Mouse (Mus musculus): ENCODE measurements at regions not wholly inside any gene's neighbourhood (a gene's known extent, or its start where the extent isn't known, plus 50 kb on each side); places are given as distances from the start of the nearest gene placed in this dataset.

DNA sequence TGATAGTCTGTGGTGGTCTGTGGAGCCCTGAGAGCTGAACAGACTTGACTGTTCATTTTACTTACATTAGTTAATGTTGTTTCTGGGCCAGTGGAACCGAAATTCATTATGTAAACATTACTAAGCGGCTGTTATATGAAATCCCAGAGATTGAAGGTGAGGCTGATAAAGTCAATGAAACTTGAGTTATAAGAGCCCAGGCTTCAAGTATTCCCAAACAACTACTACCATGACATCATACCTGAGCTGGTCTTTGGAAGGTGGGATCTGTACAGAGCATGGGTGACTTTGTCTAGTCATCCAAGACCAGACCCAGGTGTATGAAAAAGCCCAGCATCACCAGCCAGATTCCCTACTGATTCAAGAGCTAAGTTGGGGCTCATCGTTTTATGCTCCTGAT is 326.5 kb downstream of the Etnk1 start:
- WGBS = 76% methylated on average over 3 of the region's 3 CpGs
- peaks cover 9% of the 10 kb centered on the region for H3K9me3 ChIP-seq
- H3K36me3 ChIP-seq = no peaks in the 10 kb centered on the region
- no peak overlapping the region for H3K4me3 ChIP-seq
- ATAC-seq (ENCODE audit: extremely low read depth, insufficient number of reproducible peaks, low FRiP score, low TSS enrichment) = no peak
- peaks cover 5% of the 10 kb centered on the region; the same call in 1 of the 2 replicates for H3K4me1 ChIP-seq
- no peak overlapping the region for H3K27ac ChIP-seq (replicated peaks)
- no peaks in the 10 kb centered on the region for H3K27me3 ChIP-seq (replicated peaks)
- no peak overlapping the region for H3K9ac ChIP-seq
- H3K4me2 ChIP-seq = no peak overlapping the region

DNA sequence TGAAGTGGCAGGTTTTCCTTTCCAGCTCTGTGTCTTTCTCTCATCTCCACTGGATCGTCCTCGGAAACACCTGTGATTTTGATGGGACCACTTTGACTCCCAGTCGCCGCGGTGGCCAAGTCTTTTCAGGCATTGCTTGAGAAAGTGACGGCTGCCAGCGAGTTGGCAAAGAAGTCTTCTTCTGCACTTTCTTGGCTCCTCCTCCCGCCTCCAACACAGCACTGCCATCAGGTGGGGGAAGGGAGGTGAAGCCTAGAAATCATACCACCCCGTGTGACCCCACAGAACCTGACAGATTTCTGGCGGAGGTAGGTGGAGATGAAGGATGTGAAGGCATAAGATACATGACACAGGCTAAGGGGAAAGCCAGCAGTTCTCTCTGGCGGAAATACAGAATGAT is 327.3 kb downstream of the Etnk1 start:
- Histone ChIP-seq H3K27ac (replicated peaks) (no peak overlapping the region), H3K4me2 (no peak overlapping the region), H3K4me3 (no peak overlapping the region), H3K4me1 (peaks cover 9% of the 10 kb centered on the region), H3K9me3 (peaks cover 9% of the 10 kb centered on the region), H3K36me3 (no peaks in the 10 kb centered on the region), H3K27me3 (replicated peaks) (no peaks in the 10 kb centered on the region), H3K9ac (no peak overlapping the region)
- no peak for ATAC-seq (ENCODE audit: extremely low read depth, insufficient number of reproducible peaks, low FRiP score, low TSS enrichment)
- WGBS = 72% methylated on average over 11 of the region's 11 CpGs

DNA sequence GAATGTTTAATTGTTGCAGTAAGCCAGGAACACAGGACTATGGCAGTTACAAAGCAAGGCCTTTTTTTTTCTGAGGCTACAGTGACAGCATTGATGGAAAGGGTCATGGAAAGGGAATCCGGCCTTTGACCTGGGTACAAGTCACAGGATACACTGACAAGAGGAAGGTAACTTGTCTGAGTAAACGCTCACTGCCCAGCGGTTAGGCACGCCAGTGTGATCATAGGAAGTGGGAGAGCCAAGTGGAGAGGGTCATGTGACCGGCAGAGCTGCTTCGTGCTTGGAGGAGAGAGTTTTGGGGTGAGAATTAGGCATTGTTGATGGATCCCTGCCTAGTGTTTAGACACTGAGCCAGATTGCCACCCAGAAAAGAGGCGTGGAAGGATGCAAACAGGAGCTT is 327.9 kb downstream of the Etnk1 start:
- no peak overlapping the region for H3K27ac ChIP-seq (replicated peaks)
- no peaks in the 10 kb centered on the region for H3K36me3 ChIP-seq
- WGBS = 59% methylated on average over 7 of the region's 7 CpGs
- H3K27me3 ChIP-seq (replicated peaks) = no peaks in the 10 kb centered on the region
- peaks cover 9% of the 10 kb centered on the region for H3K4me1 ChIP-seq
- H3K9ac ChIP-seq = no peak overlapping the region
- no peak overlapping the region for H3K4me2 ChIP-seq
- no peak overlapping the region for H3K4me3 ChIP-seq
- peaks cover 9% of the 10 kb centered on the region for H3K9me3 ChIP-seq
- ATAC-seq (ENCODE audit: extremely low read depth, insufficient number of reproducible peaks, low FRiP score, low TSS enrichment) = no peak

DNA sequence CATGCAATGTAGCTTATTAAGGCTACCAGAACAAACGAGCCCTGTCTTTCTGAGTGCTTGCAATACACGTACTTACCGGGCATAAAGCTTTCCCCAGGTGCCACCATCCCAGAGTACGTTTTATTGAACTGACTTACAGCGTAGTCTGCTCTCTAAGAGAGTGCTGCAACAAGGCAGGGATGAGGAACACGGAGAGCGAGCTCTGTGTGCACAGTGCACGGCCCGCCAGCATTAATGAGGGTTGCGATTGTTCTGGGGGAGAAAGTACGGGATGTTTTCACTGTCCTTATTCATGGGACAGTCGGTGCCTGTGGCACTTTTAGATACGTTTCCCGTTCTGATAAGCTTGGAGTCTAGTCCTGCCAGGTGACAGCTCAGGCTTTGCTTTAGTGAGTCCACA is 331.7 kb downstream of the Etnk1 start:
- 68% methylated on average over 14 of the region's 14 CpGs for WGBS
- Histone ChIP-seq H3K36me3 (no peaks in the 10 kb centered on the region), H3K27me3 (replicated peaks) (no peaks in the 10 kb centered on the region), H3K27ac (replicated peaks) (no peak overlapping the region), H3K4me3 (no peak overlapping the region), H3K4me1 (peaks cover 15% of the 10 kb centered on the region), H3K9ac (no peak overlapping the region), H3K9me3 (no peaks in the 10 kb centered on the region), H3K4me2 (peak overlapping the region; percentile 35)
- ATAC-seq (ENCODE audit: extremely low read depth, insufficient number of reproducible peaks, low FRiP score, low TSS enrichment) = no peak

DNA sequence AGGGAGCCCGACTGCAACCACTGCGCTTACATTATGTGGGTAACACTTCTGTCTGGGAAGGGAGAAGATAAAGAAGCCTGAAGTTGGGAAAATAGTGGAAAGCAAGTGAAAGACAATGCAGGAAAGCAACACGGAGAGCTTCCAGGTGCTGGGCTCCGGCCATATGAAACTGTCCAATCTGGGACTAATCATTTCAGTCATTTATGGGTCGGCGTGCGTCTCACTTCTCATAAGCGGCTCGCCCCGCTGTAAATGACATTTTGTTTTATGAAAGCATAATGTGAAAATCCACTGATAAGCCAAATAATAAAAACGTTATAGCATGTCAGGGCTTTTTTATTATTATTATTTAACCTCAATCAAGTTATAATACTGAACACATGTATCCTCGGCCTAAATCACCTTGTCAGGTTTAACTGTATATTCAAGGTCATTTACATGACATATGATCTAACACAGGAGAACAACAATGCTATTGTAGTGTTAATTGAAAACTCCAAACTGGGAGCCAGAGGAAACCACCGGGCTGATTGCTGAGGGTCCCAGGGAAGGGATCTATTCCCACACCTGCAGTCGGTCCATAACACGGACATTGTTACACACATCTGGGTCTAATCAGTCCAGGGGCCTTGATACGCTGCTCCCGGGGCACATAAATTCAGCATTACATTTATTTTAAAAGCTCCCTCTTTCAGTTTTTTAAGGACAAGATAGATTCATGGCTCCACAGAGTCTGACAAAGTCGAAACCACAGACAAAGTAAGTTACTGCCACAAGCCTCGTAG is 332.4 kb downstream of the Etnk1 start:
- 83% methylated on average over 19 of the region's 19 CpGs for WGBS
- H3K4me3 ChIP-seq = no peak overlapping the region
- H3K4me2 ChIP-seq = peak overlapping the region; percentile 35
- H3K9me3 ChIP-seq = no peaks in the 10 kb centered on the region
- H3K36me3 ChIP-seq = no peaks in the 10 kb centered on the region
- no peak overlapping the region for H3K27ac ChIP-seq (replicated peaks)
- no peaks in the 10 kb centered on the region for H3K27me3 ChIP-seq (replicated peaks)
- H3K9ac ChIP-seq = no peak overlapping the region
- no peak for ATAC-seq (ENCODE audit: extremely low read depth, insufficient number of reproducible peaks, low FRiP score, low TSS enrichment)
- H3K4me1 ChIP-seq = peaks cover 15% of the 10 kb centered on the region

DNA sequence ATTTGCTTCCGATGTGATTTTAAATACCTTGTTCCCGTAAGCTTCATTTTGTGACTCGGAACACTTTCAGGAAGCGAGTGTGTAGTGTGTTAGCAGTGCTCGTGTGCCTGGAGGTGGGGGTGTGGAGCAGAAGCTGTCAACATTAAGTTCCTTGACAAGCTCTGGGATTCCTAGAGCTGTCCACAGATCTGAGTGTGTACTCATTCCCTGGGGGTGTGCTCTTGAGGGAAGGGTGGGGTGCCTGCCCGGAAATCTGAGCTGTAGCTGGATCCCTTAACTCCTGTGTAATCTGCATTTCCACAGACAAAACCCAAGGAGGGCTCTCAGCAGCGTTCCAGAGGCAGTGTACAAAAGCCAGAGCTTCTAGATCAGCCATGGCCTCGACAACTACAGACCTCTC is 335.8 kb downstream of the Etnk1 start:
- 35% methylated on average over 8 of the region's 8 CpGs for WGBS
- ATAC-seq (ENCODE audit: extremely low read depth, insufficient number of reproducible peaks, low FRiP score, low TSS enrichment) = no peak

DNA sequence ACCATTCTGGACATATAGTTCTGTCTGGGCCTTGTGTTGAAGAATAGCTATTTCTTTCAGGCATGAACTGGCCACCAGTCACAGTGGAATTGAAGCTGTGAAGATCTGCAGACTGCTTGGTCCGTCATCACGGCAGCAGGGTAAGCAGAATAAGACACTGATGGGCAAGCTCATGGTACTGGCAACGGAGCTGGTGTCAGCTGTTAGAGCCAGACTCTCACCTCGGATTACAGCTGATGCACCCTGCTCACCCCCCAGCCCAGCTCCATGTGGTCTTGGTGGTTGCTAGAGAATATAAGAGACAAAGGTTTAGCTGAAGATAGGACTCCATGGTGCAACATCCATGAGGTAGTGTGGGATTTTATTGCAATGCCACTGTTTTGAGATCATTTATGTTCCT is 336.9 kb downstream of the Etnk1 start:
- no peak overlapping the region for H3K4me3 ChIP-seq
- H3K27me3 ChIP-seq (replicated peaks) = no peaks in the 10 kb centered on the region
- no peaks in the 10 kb centered on the region for H3K36me3 ChIP-seq
- 82% methylated on average over 4 of the region's 4 CpGs for WGBS
- no peak overlapping the region for H3K9ac ChIP-seq
- ATAC-seq (ENCODE audit: extremely low read depth, insufficient number of reproducible peaks, low FRiP score, low TSS enrichment) = no peak
- no peak overlapping the region for H3K4me2 ChIP-seq
- no peak overlapping the region for H3K27ac ChIP-seq (replicated peaks)
- peaks cover 14% of the 10 kb centered on the region for H3K4me1 ChIP-seq
- H3K9me3 ChIP-seq = no peaks in the 10 kb centered on the region

More for the DNA sequence above, 335.8 kb downstream of the Etnk1 start:
- Histone ChIP-seq H3K9ac (no peak overlapping the region), H3K4me2 (no peak overlapping the region), H3K36me3 (no peaks in the 10 kb centered on the region), H3K27me3 (replicated peaks) (no peaks in the 10 kb centered on the region), H3K4me3 (no peak overlapping the region), H3K4me1 (peaks cover 15% of the 10 kb centered on the region), H3K27ac (replicated peaks) (no peak overlapping the region), H3K9me3 (no peaks in the 10 kb centered on the region)

DNA sequence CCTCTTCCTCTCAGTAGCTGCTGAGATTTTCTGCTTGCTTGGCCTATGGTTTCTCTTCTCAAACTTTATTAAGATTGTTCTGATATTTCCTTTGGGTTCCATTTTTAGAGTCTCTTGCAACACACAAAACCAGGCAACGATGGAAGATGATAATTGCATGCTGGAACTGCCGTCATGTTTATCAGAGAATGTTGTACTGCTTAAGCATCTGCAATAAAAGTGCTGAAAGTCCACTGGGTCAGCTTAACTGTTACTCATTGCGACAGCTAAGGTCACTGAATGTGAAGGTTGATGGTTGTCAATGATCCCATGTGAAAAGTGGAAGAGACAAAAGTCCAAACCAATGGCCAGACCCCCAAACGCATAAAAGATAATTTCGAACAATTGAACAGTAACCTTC is 346.4 kb downstream of the Etnk1 start:
- Histone ChIP-seq H3K4me3 (no peak overlapping the region), H3K27ac (replicated peaks) (no peak overlapping the region), H3K27me3 (replicated peaks) (no peaks in the 10 kb centered on the region), H3K9ac (no peak overlapping the region), H3K36me3 (no peaks in the 10 kb centered on the region), H3K4me1 (0 out of 2 replicates have a peak, but pooled peaks cover 5% of the 10 kb centered on the region), H3K4me2 (no peak overlapping the region), H3K9me3 (0 out of 2 replicates have a peak, but pooled peaks cover 6% of the 10 kb centered on the region)
- no peak for ATAC-seq (ENCODE audit: extremely low read depth, insufficient number of reproducible peaks, low FRiP score, low TSS enrichment)
- 66% methylated on average over 5 of the region's 5 CpGs for WGBS

DNA sequence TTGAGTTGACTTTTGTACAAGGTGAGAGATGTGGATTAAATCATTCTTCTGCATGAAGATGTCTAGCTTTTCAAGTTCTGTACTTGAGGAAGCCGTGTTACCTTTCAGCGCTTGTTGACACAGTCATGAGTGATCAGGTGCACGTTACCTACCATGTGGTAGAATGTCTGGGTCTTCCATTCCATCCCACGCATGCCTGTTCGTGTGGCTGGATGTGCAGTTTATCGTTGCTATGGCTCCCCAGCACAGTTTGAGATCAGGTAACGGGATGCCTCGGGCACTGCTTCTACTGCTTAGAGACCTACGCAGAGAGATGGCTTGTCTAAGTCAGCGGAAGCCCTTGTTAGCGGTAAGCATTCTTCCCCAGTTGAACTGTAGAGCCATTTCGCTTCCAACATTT is 348.1 kb downstream of the Etnk1 start:
- no peak overlapping the region for H3K9ac ChIP-seq
- no peak overlapping the region for H3K27ac ChIP-seq (replicated peaks)
- H3K4me2 ChIP-seq = no peak overlapping the region
- H3K36me3 ChIP-seq = no peaks in the 10 kb centered on the region
- H3K27me3 ChIP-seq (replicated peaks) = no peaks in the 10 kb centered on the region
- 0 out of 2 replicates have a peak, but pooled peaks cover 6% of the 10 kb centered on the region for H3K9me3 ChIP-seq
- ATAC-seq (ENCODE audit: extremely low read depth, insufficient number of reproducible peaks, low FRiP score, low TSS enrichment) = no peak
- 0 out of 2 replicates have a peak, but pooled peaks cover 5% of the 10 kb centered on the region for H3K4me1 ChIP-seq
- 83% methylated on average over 12 of the region's 12 CpGs for WGBS
- no peak overlapping the region for H3K4me3 ChIP-seq

DNA sequence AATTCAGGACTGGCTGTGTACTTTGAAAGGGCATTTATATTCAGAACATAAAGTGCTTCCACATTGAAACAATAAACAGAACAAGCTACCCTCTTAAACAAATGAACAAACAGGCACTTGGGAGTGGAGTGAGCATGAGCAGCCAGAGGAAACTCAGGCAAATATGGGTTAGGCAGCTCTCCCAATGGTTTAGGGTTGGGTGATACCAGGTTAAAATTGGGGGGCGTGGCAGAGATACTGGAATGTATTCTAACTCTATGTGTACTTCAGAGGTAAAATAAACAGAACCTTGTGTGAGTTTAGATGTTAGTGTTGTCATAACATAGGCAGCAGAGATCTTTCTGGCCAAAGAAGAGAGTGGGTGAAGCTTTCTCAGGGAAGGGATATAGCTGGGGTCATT is 349.7 kb downstream of the Etnk1 start:
- ATAC-seq (ENCODE audit: extremely low read depth, insufficient number of reproducible peaks, low FRiP score, low TSS enrichment) = no peak

DNA sequence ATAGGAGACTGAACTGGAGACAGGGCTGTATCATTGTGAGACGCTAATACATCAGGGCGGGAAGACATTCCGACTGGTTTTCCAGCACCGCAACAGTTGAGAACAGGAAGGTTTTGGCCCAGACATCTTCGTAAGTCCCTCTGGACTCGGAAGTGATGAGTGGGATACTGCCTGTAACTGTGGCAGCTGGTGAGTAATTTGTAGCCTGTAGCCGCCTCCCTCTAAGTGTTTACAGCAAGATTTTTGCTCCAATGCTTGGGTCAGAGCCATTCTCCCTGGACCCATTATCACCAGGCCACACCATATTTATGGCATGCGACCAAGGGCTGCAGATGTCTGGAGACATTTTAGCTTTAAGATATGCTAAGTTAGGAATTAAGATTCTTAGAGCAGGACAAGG is 351.5 kb downstream of the Etnk1 start:
- ATAC-seq (ENCODE audit: extremely low read depth, insufficient number of reproducible peaks, low FRiP score, low TSS enrichment) = no peak
- no peak overlapping the region for H3K9ac ChIP-seq
- no peaks in the 10 kb centered on the region for H3K27me3 ChIP-seq (replicated peaks)
- no peaks in the 10 kb centered on the region for H3K9me3 ChIP-seq
- no peak overlapping the region for H3K27ac ChIP-seq (replicated peaks)
- no peak overlapping the region for H3K4me3 ChIP-seq
- no peaks in the 10 kb centered on the region for H3K36me3 ChIP-seq
- 76% methylated on average over 8 of the region's 8 CpGs for WGBS
- no peak overlapping the region for H3K4me2 ChIP-seq
- H3K4me1 ChIP-seq = 0 out of 2 replicates have a peak, but pooled peaks cover 5% of the 10 kb centered on the region

More for the DNA sequence above, 349.7 kb downstream of the Etnk1 start:
- no peaks in the 10 kb centered on the region for H3K27me3 ChIP-seq (replicated peaks)
- 82% methylated on average over 1 of the region's 1 CpGs for WGBS
- H3K36me3 ChIP-seq = no peaks in the 10 kb centered on the region
- 0 out of 2 replicates have a peak, but pooled peaks cover 5% of the 10 kb centered on the region for H3K4me1 ChIP-seq
- H3K4me3 ChIP-seq = no peak overlapping the region
- no peak overlapping the region for H3K9ac ChIP-seq
- no peak overlapping the region for H3K27ac ChIP-seq (replicated peaks)
- no peak overlapping the region for H3K4me2 ChIP-seq
- H3K9me3 ChIP-seq = 0 out of 2 replicates have a peak, but pooled peaks cover 6% of the 10 kb centered on the region

DNA sequence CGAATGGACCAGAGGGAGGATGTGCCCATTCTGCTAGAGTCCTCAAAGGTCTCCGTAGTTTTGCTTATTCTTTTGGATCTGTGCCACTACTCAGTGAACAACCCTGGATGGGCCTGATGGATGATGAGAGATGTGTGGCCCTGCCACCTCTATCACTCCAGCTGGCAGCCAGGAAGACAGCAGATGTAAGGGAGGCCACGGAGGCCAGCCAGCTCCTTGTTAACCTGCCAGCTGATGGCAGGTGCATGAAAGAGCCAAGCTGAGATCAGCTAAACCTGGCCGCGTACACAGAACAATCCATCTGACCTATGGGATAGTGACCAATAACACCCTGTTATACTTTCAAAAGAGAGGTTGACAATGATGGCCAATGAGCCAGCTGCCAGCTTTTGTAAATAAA is 352.6 kb downstream of the Etnk1 start:
- no peak for ATAC-seq (ENCODE audit: extremely low read depth, insufficient number of reproducible peaks, low FRiP score, low TSS enrichment)
- H3K4me1 ChIP-seq = 0 out of 2 replicates have a peak, but pooled peaks cover 5% of the 10 kb centered on the region
- no peaks in the 10 kb centered on the region for H3K36me3 ChIP-seq
- WGBS = 72% methylated on average over 5 of the region's 5 CpGs
- no peaks in the 10 kb centered on the region for H3K27me3 ChIP-seq (replicated peaks)
- no peaks in the 10 kb centered on the region for H3K9me3 ChIP-seq
- H3K4me3 ChIP-seq = no peak overlapping the region
- H3K4me2 ChIP-seq = no peak overlapping the region
- H3K9ac ChIP-seq = no peak overlapping the region
- no peak overlapping the region for H3K27ac ChIP-seq (replicated peaks)
